Mouse (Mus musculus) heart, embryonic 15.5 days (tissue): ENCODE data around the gene 4930550C14Rik. TPM values are rescaled to one million over a fixed set of nuclear protein-coding genes. Genes with fewer than 3 reads are reported as not detected.

ENCODE experiments used
- ATAC-seq: fragments of 200-750 bp; cut with Nextera tagmentation; replicated peaks from 2 replicates; pipeline ENCODE4 v1.8.0; 2017; ENCODE audit warnings: low read depth, moderate TSS enrichment; ENCODE audit not compliant: insufficient number of reproducible peaks, insufficient read depth, low FRiP score
- H3K27ac ChIP-seq: fragments of 300-500 bp; sonication (generic); 2 replicates; pipeline ENCODE4 v1.5.1; 2015; ENCODE audit warnings: mild to moderate bottlenecking, inconsistent platforms
- H3K27me3 ChIP-seq: fragments of 300-500 bp; sonication (generic); 2 replicates; pipeline ENCODE4 v1.6.1; 2015; ENCODE audit warnings: inconsistent platforms
- H3K36me3 ChIP-seq: fragments of 300-500 bp; sonication (generic); 2 replicates; pipeline ENCODE4 v1.6.1; 2015; ENCODE audit warnings: mild to moderate bottlenecking, inconsistent platforms
- H3K4me1 ChIP-seq: fragments of 300-500 bp; sonication (generic); replicated peaks from 2 replicates; pipeline ENCODE4 v1.6.1; 2015; ENCODE audit warnings: inconsistent platforms
- H3K4me2 ChIP-seq: fragments of 300-500 bp; sonication (generic); 2 replicates; pipeline ENCODE4 v1.6.1; 2015; ENCODE audit warnings: inconsistent platforms, mild to moderate bottlenecking, moderate library complexity
- H3K4me3 ChIP-seq: fragments of 300-500 bp; sonication (generic); 2 replicates; pipeline ENCODE4 v1.5.1; 2015; ENCODE audit warnings: mild to moderate bottlenecking, inconsistent platforms
- H3K9ac ChIP-seq: fragments of 300-500 bp; sonication (generic); 2 replicates; pipeline ENCODE4 v1.6.1; 2015; ENCODE audit warnings: mild to moderate bottlenecking, inconsistent platforms
- H3K9me3 ChIP-seq: fragments of 300-500 bp; sonication (generic); replicated peaks from 2 replicates; pipeline ENCODE4 v1.6.1; 2016; ENCODE audit warnings: inconsistent platforms
- WGBS: fragments of 180-500 bp; shearing (Covaris S2); methylation state at CpG from one replicate; pipeline ENCODE4 v1.1.7; 2015; ENCODE audit warnings: mixed read lengths; 5-methylcytosine and 5-hydroxymethylcytosine counted together
- polyA plus RNA-seq: library from polyadenylated mRNA; unstranded; fragments of >200 nt; fragmentation: Nextera tagmentation; extraction: Ambion mirVana; gene quantifications from 2 replicates; pipeline ENCODE4 v1.2.1, GENCODE M21; 2015

Gene 4930550C14Rik
- polyA plus RNA-seq, 1 experiment from 2014 or later = 0.86 TPM

- H3K27me3 ChIP-seq = no peaks in the 10 kb centered on the region
- WGBS = 79% methylated on average over 6 of the region's 6 CpGs
- peak overlapping the region; percentile 61; the same call in 1 of the 2 replicates for H3K4me2 ChIP-seq
- peaks cover 13% of the 10 kb centered on the region for H3K4me1 ChIP-seq
- H3K9me3 ChIP-seq = no peaks in the 10 kb centered on the region
- H3K4me3 ChIP-seq = no peak overlapping the region
- no peak for ATAC-seq
- H3K9ac ChIP-seq = no peak overlapping the region
- H3K36me3 ChIP-seq = no peaks in the 10 kb centered on the region
- H3K27ac ChIP-seq = no peak overlapping the region; the same call in 1 of the 2 replicates
These were observed 2.1 kb downstream of the 4930550C14Rik start for GRCm38 (mm10) chr9:53404050-53404752.

GRCm38 (mm10) chr9:53404753-53405722, 2.9 kb downstream of the 4930550C14Rik start:
- Histone ChIP-seq H3K4me2 (peak overlapping the region; percentile 61), H3K9me3 (no peaks in the 10 kb centered on the region), H3K4me3 (peak overlapping the region; percentile 42), H3K36me3 (no peaks in the 10 kb centered on the region), H3K9ac (peak overlapping the region; percentile 35), H3K4me1 (peaks cover 13% of the 10 kb centered on the region), H3K27me3 (no peaks in the 10 kb centered on the region), H3K27ac (peak overlapping the region; percentile 65)
- WGBS = 25% methylated on average over 21 of the region's 21 CpGs
- peak; percentile 78 for ATAC-seq

GRCm38 (mm10) chr9:53408548-53408947, 6.4 kb downstream of the 4930550C14Rik start:
- Histone ChIP-seq H3K4me1 (peaks cover 3% of the 10 kb centered on the region; the same call in 1 of the 2 replicates), H3K9ac (no peak overlapping the region), H3K27ac (no peak overlapping the region), H3K4me3 (no peak overlapping the region), H3K9me3 (no peaks in the 10 kb centered on the region), H3K36me3 (no peaks in the 10 kb centered on the region), H3K27me3 (no peaks in the 10 kb centered on the region), H3K4me2 (no peak overlapping the region)
- ATAC-seq = no peak
- 73% methylated on average over 4 of the region's 4 CpGs for WGBS

GRCm38 (mm10) chr9:53408953-53409361, 6.8 kb downstream of the 4930550C14Rik start:
- Histone ChIP-seq H3K4me1 (peaks cover 3% of the 10 kb centered on the region; the same call in 1 of the 2 replicates), H3K4me2 (no peak overlapping the region), H3K9me3 (no peaks in the 10 kb centered on the region), H3K4me3 (no peak overlapping the region), H3K27me3 (no peaks in the 10 kb centered on the region), H3K9ac (no peak overlapping the region), H3K27ac (no peak overlapping the region), H3K36me3 (no peaks in the 10 kb centered on the region)
- WGBS = 49% methylated on average over 2 of the region's 2 CpGs
- no peak for ATAC-seq

GRCm38 (mm10) chr9:53409427-53409826, 7.3 kb downstream of the 4930550C14Rik start:
- no peak for ATAC-seq
- Histone ChIP-seq H3K4me1 (peaks cover 3% of the 10 kb centered on the region; the same call in 1 of the 2 replicates), H3K4me3 (no peak overlapping the region), H3K27ac (no peak overlapping the region), H3K9ac (no peak overlapping the region), H3K36me3 (no peaks in the 10 kb centered on the region), H3K9me3 (no peaks in the 10 kb centered on the region), H3K27me3 (no peaks in the 10 kb centered on the region), H3K4me2 (no peak overlapping the region)
- WGBS = 89% methylated on average over 3 of the region's 3 CpGs

- no peaks in the 10 kb centered on the region for H3K4me1 ChIP-seq
- H3K36me3 ChIP-seq = no peaks in the 10 kb centered on the region
- no peak overlapping the region for H3K4me2 ChIP-seq
- H3K9ac ChIP-seq = no peak overlapping the region
- no peak overlapping the region for H3K27ac ChIP-seq
- no peak overlapping the region for H3K4me3 ChIP-seq
- H3K27me3 ChIP-seq = no peaks in the 10 kb centered on the region
- no peaks in the 10 kb centered on the region for H3K9me3 ChIP-seq
- ATAC-seq = no peak
- WGBS = 42% methylated on average over 9 of the region's 9 CpGs
These were observed 20.2 kb downstream of the 4930550C14Rik start for GRCm38 (mm10) chr9:53422133-53422896.

GRCm38 (mm10) chr9:53426726-53427125, 24.6 kb downstream of the 4930550C14Rik start:
- H3K9ac ChIP-seq = no peak overlapping the region
- H3K4me3 ChIP-seq = no peak overlapping the region
- no peak overlapping the region for H3K27ac ChIP-seq
- no peaks in the 10 kb centered on the region for H3K27me3 ChIP-seq
- no peaks in the 10 kb centered on the region for H3K9me3 ChIP-seq
- H3K4me2 ChIP-seq = no peak overlapping the region
- ATAC-seq = no peak
- no peaks in the 10 kb centered on the region for H3K36me3 ChIP-seq
- 81% methylated on average over 3 of the region's 3 CpGs for WGBS
- no peaks in the 10 kb centered on the region for H3K4me1 ChIP-seq

- H3K27me3 ChIP-seq = no peaks in the 10 kb centered on the region
- no peak overlapping the region for H3K4me2 ChIP-seq
- H3K9me3 ChIP-seq = no peaks in the 10 kb centered on the region
These were observed 25.5 kb downstream of the 4930550C14Rik start for GRCm38 (mm10) chr9:53427638-53428037.

GRCm38 (mm10) chr9:53435830-53436570, 33.9 kb downstream of the 4930550C14Rik start:
- H3K27me3 ChIP-seq = no peaks in the 10 kb centered on the region
- H3K36me3 ChIP-seq = peaks cover 9% of the 10 kb centered on the region
- H3K9me3 ChIP-seq = no peaks in the 10 kb centered on the region
- no peak overlapping the region for H3K4me3 ChIP-seq
- H3K4me2 ChIP-seq = no peak overlapping the region
- no peaks in the 10 kb centered on the region for H3K4me1 ChIP-seq
- no peak for ATAC-seq
- H3K27ac ChIP-seq = no peak overlapping the region
- H3K9ac ChIP-seq = no peak overlapping the region
- WGBS = 71% methylated on average over 14 of the region's 14 CpGs

More at GRCm38 (mm10) chr9:53427638-53428037, 25.5 kb downstream of the 4930550C14Rik start:
- Histone ChIP-seq H3K36me3 (no peaks in the 10 kb centered on the region), H3K4me3 (no peak overlapping the region), H3K9ac (no peak overlapping the region), H3K4me1 (no peaks in the 10 kb centered on the region), H3K27ac (no peak overlapping the region)
- ATAC-seq = no peak
- WGBS = 70% methylated on average over 3 of the region's 3 CpGs

- H3K36me3 ChIP-seq = peaks cover 40% of the 10 kb centered on the region
- no peaks in the 10 kb centered on the region for H3K4me1 ChIP-seq
- no peaks in the 10 kb centered on the region for H3K9me3 ChIP-seq
- H3K27ac ChIP-seq = no peak overlapping the region
- H3K4me2 ChIP-seq = no peak overlapping the region
- 91% methylated on average over 1 of the region's 1 CpGs for WGBS
- H3K27me3 ChIP-seq = no peaks in the 10 kb centered on the region
- no peak overlapping the region for H3K4me3 ChIP-seq
- no peak overlapping the region for H3K9ac ChIP-seq
- no peak for ATAC-seq
These were observed 48.5 kb downstream of the 4930550C14Rik start for GRCm38 (mm10) chr9:53450609-53451008.
